Mouse (Mus musculus) hindbrain, postnatal 0 days (tissue): ENCODE results near the gene Trabd2b. TPM values are rescaled to one million over a fixed set of nuclear protein-coding genes. Genes with fewer than 3 reads are reported as not detected.

Source experiments
- ATAC-seq: fragments of 200-750 bp; cut with Nextera tagmentation; 2 replicates; pipeline ENCODE4 v1.8.0; 2017; ENCODE audit warnings: mild to moderate bottlenecking, moderate TSS enrichment, moderate library complexity
- DNase-seq: peaks from one replicate; pipeline ENCODE4 v3.0.0-alpha.2; 2015; ENCODE audit warnings: low spot score
- H3K27ac ChIP-seq: fragments of 300-500 bp; sonication (generic); 2 replicates; pipeline ENCODE4 v1.5.1; 2014; ENCODE audit warnings: mild to moderate bottlenecking
- H3K27me3 ChIP-seq: fragments of 300-500 bp; sonication (generic); 2 replicates; pipeline ENCODE4 v1.6.1; 2014; ENCODE audit warnings: low read length, mixed read lengths; ENCODE audit not compliant: insufficient read depth
- H3K36me3 ChIP-seq: fragments of 300-500 bp; sonication (generic); 2 replicates; pipeline ENCODE4 v1.6.1; 2014; ENCODE audit warnings: low read length, mixed read lengths; ENCODE audit not compliant: insufficient read depth
- H3K4me1 ChIP-seq: fragments of 300-500 bp; sonication (generic); 2 replicates; pipeline ENCODE4 v1.6.1; 2014; ENCODE audit warnings: antibody characterized with exemption, low read length, mixed read lengths; ENCODE audit not compliant: insufficient read depth
- H3K4me2 ChIP-seq: fragments of 300-500 bp; sonication (generic); 2 replicates; pipeline ENCODE4 v1.6.1; 2014; ENCODE audit warnings: low read depth, mild to moderate bottlenecking, low read length, moderate library complexity, mixed read lengths
- H3K4me3 ChIP-seq: fragments of 300-500 bp; sonication (generic); 2 replicates; pipeline ENCODE4 v1.5.1; 2014; ENCODE audit warnings: low read length
- H3K9ac ChIP-seq: fragments of 300-500 bp; sonication (generic); replicated peaks from 2 replicates; pipeline ENCODE4 v1.6.1; 2014; ENCODE audit warnings: mild to moderate bottlenecking, low read length, moderate library complexity, mixed read lengths
- H3K9me3 ChIP-seq: fragments of 300-500 bp; sonication (generic); 2 replicates; pipeline ENCODE4 v1.6.1; 2016; ENCODE audit warnings: low read length, mixed read lengths
- CTCF ChIP-seq: IDR thresholded peaks from 2 replicates; pipeline ENCODE4 v1.5.1; 2016; ENCODE audit warnings: antibody characterized with exemption, control low read depth, low read depth
- WGBS: fragments of 180-500 bp; shearing (Covaris S2); extraction: QIAGEN DNeasy Blood & Tissue Kit; methylation state at CpG from one replicate; pipeline ENCODE4 v1.1.7; 2014; 5-methylcytosine and 5-hydroxymethylcytosine counted together
- polyA plus RNA-seq: library from polyadenylated mRNA; unstranded; fragments of >200 nt; fragmentation: Nextera tagmentation; extraction: Ambion mirVana; gene quantifications from 2 replicates; pipeline ENCODE4 v1.2.1, GENCODE M21; 2015
- total RNA-seq: library from RNA; depleted of rRNA; stranded (reverse); fragments of >200 nt; gene quantifications from 2 replicates; pipeline ENCODE4 v1.2.3, GENCODE M21; 2014

Trabd2b gene
- total and polyA plus RNA-seq, 2 experiments from 2014 or later = 0.65 to 1.8 TPM

- no peak overlapping the region for H3K4me2 ChIP-seq
- no peak overlapping the region for H3K27ac ChIP-seq
- no peaks in the 10 kb centered on the region for H3K27me3 ChIP-seq
- H3K9ac ChIP-seq = no peak overlapping the region
- no peaks in the 10 kb centered on the region for H3K9me3 ChIP-seq
- no peak for DNase-seq
- H3K4me3 ChIP-seq = no peak overlapping the region
- no peak for TF ChIP-seq CTCF
- no peaks in the 10 kb centered on the region for H3K4me1 ChIP-seq
- 37% methylated on average over 2 of the region's 2 CpGs for WGBS
- H3K36me3 ChIP-seq = no peaks in the 10 kb centered on the region
- no peak for ATAC-seq
These were observed 39.5 kb upstream of the Trabd2b start for GRCm38 (mm10) chr4:114367005-114367404.

GRCm38 (mm10) chr4:114367840-114368239 lies 38.7 kb upstream of the Trabd2b start:
- ATAC-seq (no peak), DNase-seq (no peak)
- no peaks in the 10 kb centered on the region for H3K27me3 ChIP-seq
- H3K9me3 ChIP-seq = no peaks in the 10 kb centered on the region
- TF ChIP-seq CTCF = no peak
- H3K4me2 ChIP-seq = no peak overlapping the region
- 40% methylated on average over 7 of the region's 7 CpGs for WGBS
- H3K4me1 ChIP-seq = no peaks in the 10 kb centered on the region
- H3K4me3 ChIP-seq = no peak overlapping the region
- no peaks in the 10 kb centered on the region for H3K36me3 ChIP-seq
- H3K9ac ChIP-seq = no peak overlapping the region
- no peak overlapping the region for H3K27ac ChIP-seq

GRCm38 (mm10) chr4:114369591-114369990 lies 36.9 kb upstream of the Trabd2b start:
- Histone ChIP-seq H3K27me3 (no peaks in the 10 kb centered on the region), H3K4me2 (no peak overlapping the region), H3K36me3 (no peaks in the 10 kb centered on the region), H3K9ac (no peak overlapping the region), H3K4me1 (no peaks in the 10 kb centered on the region), H3K4me3 (no peak overlapping the region), H3K9me3 (no peaks in the 10 kb centered on the region), H3K27ac (no peak overlapping the region)
- ATAC-seq (no peak), DNase-seq (no peak)
- 87% methylated on average over 2 of the region's 2 CpGs for WGBS
- no peak for TF ChIP-seq CTCF

GRCm38 (mm10) chr4:114370935-114371715 lies 35.4 kb upstream of the Trabd2b start:
- Histone ChIP-seq H3K4me2 (no peak overlapping the region), H3K27ac (no peak overlapping the region), H3K4me3 (no peak overlapping the region), H3K27me3 (no peaks in the 10 kb centered on the region), H3K4me1 (no peaks in the 10 kb centered on the region), H3K9ac (no peak overlapping the region), H3K9me3 (no peaks in the 10 kb centered on the region), H3K36me3 (no peaks in the 10 kb centered on the region)
- ATAC-seq (no peak), DNase-seq (no peak)
- no peak for TF ChIP-seq CTCF

- no peak for TF ChIP-seq CTCF
- Histone ChIP-seq H3K4me3 (no peak overlapping the region), H3K9ac (no peak overlapping the region), H3K9me3 (no peaks in the 10 kb centered on the region), H3K27ac (no peak overlapping the region), H3K4me2 (no peak overlapping the region), H3K4me1 (no peaks in the 10 kb centered on the region), H3K27me3 (no peaks in the 10 kb centered on the region), H3K36me3 (no peaks in the 10 kb centered on the region)
- DNase-seq (no peak), ATAC-seq (no peak)
- 83% methylated on average over 3 of the region's 3 CpGs for WGBS
These were observed 33.8 kb upstream of the Trabd2b start for GRCm38 (mm10) chr4:114372699-114373098.

GRCm38 (mm10) chr4:114374330-114374729 lies 32.2 kb upstream of the Trabd2b start:
- Histone ChIP-seq H3K4me3 (no peak overlapping the region), H3K4me1 (no peaks in the 10 kb centered on the region), H3K27me3 (no peaks in the 10 kb centered on the region), H3K9me3 (no peaks in the 10 kb centered on the region), H3K9ac (no peak overlapping the region), H3K4me2 (no peak overlapping the region), H3K27ac (no peak overlapping the region), H3K36me3 (no peaks in the 10 kb centered on the region)
- DNase-seq (no peak), ATAC-seq (no peak)
- no peak for TF ChIP-seq CTCF
- WGBS = 95% methylated on average over 1 of the region's 1 CpGs

- Histone ChIP-seq H3K4me3 (no peak overlapping the region), H3K27me3 (no peaks in the 10 kb centered on the region), H3K9me3 (no peaks in the 10 kb centered on the region), H3K9ac (no peak overlapping the region), H3K4me1 (no peaks in the 10 kb centered on the region), H3K36me3 (no peaks in the 10 kb centered on the region), H3K4me2 (no peak overlapping the region), H3K27ac (no peak overlapping the region)
- no peak for TF ChIP-seq CTCF
- DNase-seq = no peak
- 85% methylated on average over 11 of the region's 11 CpGs for WGBS
- ATAC-seq = no peak
These were observed 29.0 kb upstream of the Trabd2b start for GRCm38 (mm10) chr4:114377531-114377930.
